Comparison of ENCODE assay signal across 11 mouse cellular contexts in the genomic region with DNA sequence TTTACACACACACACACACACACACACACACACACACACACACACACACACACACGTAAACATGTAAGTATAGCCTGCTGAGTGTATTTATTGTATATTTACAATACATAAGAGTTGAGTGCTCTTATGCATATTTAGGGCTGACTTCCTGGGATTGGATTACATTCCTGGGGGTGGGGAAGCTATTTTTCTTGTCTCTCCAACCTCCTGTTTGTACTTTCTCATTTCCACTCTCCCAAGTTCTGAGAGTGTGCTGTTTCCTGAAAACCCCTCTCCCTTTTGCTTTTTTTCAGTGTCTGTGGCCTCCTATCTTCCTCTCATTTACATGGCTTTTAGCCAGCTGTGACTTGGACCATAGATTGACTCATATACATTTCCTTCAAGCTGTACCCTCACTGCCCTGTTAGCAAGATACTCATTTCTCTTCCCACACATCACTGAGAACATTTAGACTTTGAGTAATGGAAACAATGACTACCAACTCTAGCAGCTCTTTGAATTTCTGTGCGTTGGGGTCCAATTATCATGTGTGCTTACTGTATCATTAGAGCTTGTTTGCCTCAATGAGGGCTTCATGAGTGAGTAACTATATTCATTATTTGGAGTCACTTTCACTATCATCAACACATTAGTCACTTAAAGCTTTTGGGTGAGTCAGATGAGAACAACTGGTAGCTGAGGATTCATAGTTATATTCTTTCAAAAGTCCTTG.
DNase-seq lines count a peak whose midpoint lies in the region; ATAC-seq lines count a peak whose summit lies in the region.
"Had no signal": no experiment of that assay in that cellular context is flagged by ENCODE, and none has a peak within 500 bp of the region (broad histone marks: within the 10 kb centered on the region; RNA-seq: fewer than 3 reads in every experiment).

No protein-coding gene starts in this region.

- H3K4me2 ChIP-seq in embryonic facial prominence, embryonic 11.5 days (ENCODE audit: low read depth, low read length) = no peak overlapping the region
- no peak overlapping the region for H3K4me2 ChIP-seq in kidney, embryonic 15.5 days
- H3K4me2 ChIP-seq in embryonic facial prominence, embryonic 13.5 days = peak overlapping the region; percentile 45; the same call in 1 of the 2 replicates
- no peak overlapping the region for H3K4me2 ChIP-seq in liver, embryonic 11.5 days

- WGBS in embryonic facial prominence, embryonic 11.5 days = 77% methylated on average over 2 of the region's 2 CpGs
- 76% methylated on average over 2 of the region's 2 CpGs for WGBS in embryonic facial prominence, embryonic 10.5 days
- 47% methylated on average over 2 of the region's 2 CpGs for WGBS in kidney, embryonic 15.5 days
- 54% methylated on average over 2 of the region's 2 CpGs for WGBS in embryonic facial prominence, embryonic 13.5 days
- 71% methylated on average over 2 of the region's 2 CpGs for WGBS in liver, embryonic 11.5 days

- H3K4me3 ChIP-seq in embryonic facial prominence, embryonic 11.5 days (ENCODE audit: low read depth, low read length) = no peak overlapping the region
- no peak overlapping the region for H3K4me3 ChIP-seq in embryonic facial prominence, embryonic 10.5 days
- no peak overlapping the region for H3K4me3 ChIP-seq in kidney, embryonic 15.5 days (replicated peaks)
- no peak overlapping the region for H3K4me3 ChIP-seq in embryonic facial prominence, embryonic 13.5 days
- no peak overlapping the region for H3K4me3 ChIP-seq in liver, embryonic 11.5 days (ENCODE audit: low read depth, low read length)
- H3K4me3 ChIP-seq: midbrain, embryonic 10.5 days had no signal

- H3K9ac ChIP-seq in embryonic facial prominence, embryonic 11.5 days (replicated peaks; ENCODE audit: low read length) = no peak overlapping the region
- H3K9ac ChIP-seq in kidney, embryonic 15.5 days = no peak overlapping the region
- H3K9ac ChIP-seq in embryonic facial prominence, embryonic 13.5 days = no peak overlapping the region
- H3K9ac ChIP-seq in liver, embryonic 11.5 days (ENCODE audit: low read depth, low read length) = no peak overlapping the region

- ATAC-seq in embryonic facial prominence, embryonic 11.5 days (replicated peaks; ENCODE audit: insufficient number of reproducible peaks, low FRiP score, low TSS enrichment, low read depth) = no peak
- peak; percentile 43; the same call in 1 of the 2 replicates for ATAC-seq in kidney, embryonic 15.5 days (replicated peaks; ENCODE audit: low FRiP score)
- no peak for ATAC-seq in embryonic facial prominence, embryonic 13.5 days (ENCODE audit: insufficient number of reproducible peaks, insufficient read depth, low FRiP score, low TSS enrichment, low read depth)
- ATAC-seq in liver, embryonic 11.5 days (replicated peaks; ENCODE audit: low FRiP score) = no peak
- ATAC-seq in granulocyte monocyte progenitor cell, adult 5-6 weeks (replicated peaks; ENCODE audit: poor library complexity, severe bottlenecking) = no peak

- no peaks in the 10 kb centered on the region for H3K27me3 ChIP-seq in embryonic facial prominence, embryonic 11.5 days (ENCODE audit: control insufficient read depth, insufficient read depth, low read length)
- no peaks in the 10 kb centered on the region for H3K27me3 ChIP-seq in embryonic facial prominence, embryonic 10.5 days (replicated peaks; ENCODE audit: low read depth, poor library complexity, severe bottlenecking)
- H3K27me3 ChIP-seq in kidney, embryonic 15.5 days = no peaks in the 10 kb centered on the region
- no peaks in the 10 kb centered on the region for H3K27me3 ChIP-seq in embryonic facial prominence, embryonic 13.5 days
- H3K27me3 ChIP-seq in liver, embryonic 11.5 days (replicated peaks; ENCODE audit: control insufficient read depth, insufficient read depth, low read length) = no peaks in the 10 kb centered on the region

- DNase-seq in embryonic facial prominence, embryonic 11.5 days (ENCODE audit: low spot score) = peak; percentile 6
- no peak for DNase-seq in embryonic facial prominence, embryonic 10.5 days (ENCODE audit: low spot score)
- DNase-seq in kidney, postnatal 4 days = no peak
- DNase-seq in 416B (ENCODE audit: low read depth) = peak; percentile 5
- DNase-seq in liver, embryonic 11.5 days (ENCODE audit: low spot score) = no peak
- DNase-seq: kidney, adult 2 months; spleen, adult 18-20 months had no signal

- H3K36me3 ChIP-seq in embryonic facial prominence, embryonic 11.5 days (replicated peaks; ENCODE audit: control insufficient read depth, insufficient read depth, low read depth, low read length) = no peaks in the 10 kb centered on the region
- no peaks in the 10 kb centered on the region for H3K36me3 ChIP-seq in embryonic facial prominence, embryonic 10.5 days (replicated peaks)
- no peaks in the 10 kb centered on the region for H3K36me3 ChIP-seq in kidney, embryonic 15.5 days
- H3K36me3 ChIP-seq in embryonic facial prominence, embryonic 13.5 days = no peaks in the 10 kb centered on the region
- H3K36me3 ChIP-seq in liver, embryonic 11.5 days (ENCODE audit: control insufficient read depth, insufficient read depth, low read length) = no peaks in the 10 kb centered on the region
- H3K36me3 ChIP-seq: midbrain, embryonic 10.5 days had no signal

- H3K4me1 ChIP-seq in embryonic facial prominence, embryonic 11.5 days (ENCODE audit: control insufficient read depth, insufficient read depth, low read length) = no peaks in the 10 kb centered on the region
- peaks cover 9% of the 10 kb centered on the region for H3K4me1 ChIP-seq in embryonic facial prominence, embryonic 10.5 days
- H3K4me1 ChIP-seq in kidney, embryonic 15.5 days = peaks cover 14% of the 10 kb centered on the region
- peaks cover 14% of the 10 kb centered on the region for H3K4me1 ChIP-seq in embryonic facial prominence, embryonic 13.5 days
- no peaks in the 10 kb centered on the region for H3K4me1 ChIP-seq in liver, embryonic 11.5 days (replicated peaks; ENCODE audit: control insufficient read depth, insufficient read depth, low read length)
- H3K4me1 ChIP-seq: midbrain, embryonic 10.5 days had no signal

- H3K27ac ChIP-seq in embryonic facial prominence, embryonic 11.5 days (replicated peaks; ENCODE audit: low read depth, low read length) = no peak overlapping the region
- H3K27ac ChIP-seq in embryonic facial prominence, embryonic 10.5 days (replicated peaks) = no peak overlapping the region
- 0 out of 2 replicates have a peak overlapping the region, but pooled peaks have one; percentile 28 for H3K27ac ChIP-seq in kidney, embryonic 15.5 days
- peak overlapping the region; percentile 39 for H3K27ac ChIP-seq in embryonic facial prominence, embryonic 13.5 days
- no peak overlapping the region for H3K27ac ChIP-seq in liver, embryonic 11.5 days (ENCODE audit: low read depth, low read length)
- H3K27ac ChIP-seq: midbrain, embryonic 10.5 days had no signal

- H3K9me3 ChIP-seq in embryonic facial prominence, embryonic 11.5 days (replicated peaks; ENCODE audit: control insufficient read depth, low read length) = no peaks in the 10 kb centered on the region
- H3K9me3 ChIP-seq in embryonic facial prominence, embryonic 10.5 days = no peaks in the 10 kb centered on the region
- no peaks in the 10 kb centered on the region for H3K9me3 ChIP-seq in kidney, embryonic 15.5 days (replicated peaks)
- no peaks in the 10 kb centered on the region for H3K9me3 ChIP-seq in embryonic facial prominence, embryonic 13.5 days
- no peaks in the 10 kb centered on the region for H3K9me3 ChIP-seq in liver, embryonic 11.5 days (ENCODE audit: control insufficient read depth, low read length)
- H3K9me3 ChIP-seq: midbrain, embryonic 10.5 days had no signal

Comparison
In these comparisons a context has a peak if more than half of its experiments do, and no peak if none do; other contexts are left out.
1. DNase-seq: peak in embryonic facial prominence, embryonic 11.5 days (single experiment) and 416B (single experiment); none in embryonic facial prominence, embryonic 10.5 days (single experiment), kidney, postnatal 4 days (0 of 2) and liver, embryonic 11.5 days (single experiment).
2. H3K27ac ChIP-seq: peak in kidney, embryonic 15.5 days (single experiment) and embryonic facial prominence, embryonic 13.5 days (single experiment); none in embryonic facial prominence, embryonic 11.5 days (single experiment), embryonic facial prominence, embryonic 10.5 days (single experiment) and liver, embryonic 11.5 days (single experiment).